Mouse (Mus musculus) erythroblast, embryonic 14.5 days (primary cell): ENCODE measurements around the gene Cyp2u1. TPM values are rescaled to one million over a fixed set of nuclear protein-coding genes. Genes with fewer than 3 reads are reported as not detected.

Experiments
- H3K27me3 ChIP-seq: 2 replicates; pipeline ENCODE4 v1.6.1; 2012; ENCODE audit warnings: inconsistent platforms; ENCODE audit not compliant: control insufficient read depth
- H3K36me3 ChIP-seq: 2 replicates; pipeline ENCODE4 v1.6.1; 2012; ENCODE audit warnings: mild to moderate bottlenecking, inconsistent platforms; ENCODE audit not compliant: control insufficient read depth
- H3K4me1 ChIP-seq: 2 replicates; pipeline ENCODE4 v1.6.1; 2012; ENCODE audit warnings: inconsistent platforms; ENCODE audit not compliant: control insufficient read depth
- H3K4me3 ChIP-seq: replicated peaks from 2 replicates; pipeline ENCODE3; 2012; ENCODE audit warnings: moderate library complexity, mild to moderate bottlenecking, inconsistent platforms
- H3K9me3 ChIP-seq: 2 replicates; pipeline ENCODE4 v1.6.1; 2012; ENCODE audit warnings: low read length, inconsistent platforms, mixed read lengths; ENCODE audit not compliant: control insufficient read depth
- GATA1 ChIP-seq: IDR thresholded peaks from 2 replicates; pipeline ENCODE4 v1.6.1; 2012; ENCODE audit warnings: low read length, inconsistent platforms, mixed read lengths
- TAL1 ChIP-seq: IDR thresholded peaks from 3 replicates; pipeline ENCODE4 v1.6.1; 2012; ENCODE audit warnings: low read length, inconsistent platforms, mixed read lengths
- polyA plus RNA-seq: library from polyadenylated mRNA; stranded (reverse); fragments of >175 nt; gene quantifications from 2 replicates; pipeline ENCODE4 v1.2.3, GENCODE M21; 2012

Gene Cyp2u1
- polyA plus RNA-seq, 1 experiment = not detected

DNA sequence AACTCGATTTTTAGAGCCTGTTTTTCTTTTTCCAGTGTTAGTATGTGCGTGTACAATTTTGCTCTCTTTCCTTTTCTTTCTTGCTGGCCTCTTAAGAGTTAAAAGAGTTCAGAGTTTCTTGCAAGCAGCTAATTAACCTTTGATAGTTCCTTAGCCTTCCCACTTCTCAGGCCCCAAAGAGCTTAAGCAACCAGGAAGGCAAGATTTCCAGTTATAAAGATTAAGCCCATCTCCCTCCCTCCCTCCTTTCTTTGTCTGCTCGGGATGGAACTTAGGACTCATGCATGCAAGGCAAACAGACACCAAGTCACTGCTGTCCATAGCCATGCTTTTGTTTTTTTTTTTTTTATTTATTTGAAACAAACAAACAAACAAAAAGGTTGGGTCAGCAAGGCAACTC, 10.1 kb downstream of the Cyp2u1 start:
- TF ChIP-seq GATA1 (no peak), TAL1 (no peak)
- H3K4me1 ChIP-seq = no peaks in the 10 kb centered on the region
- H3K4me3 ChIP-seq = no peak overlapping the region
- no peaks in the 10 kb centered on the region for H3K27me3 ChIP-seq
- peaks cover 2% of the 10 kb centered on the region; the same call in 1 of the 2 replicates for H3K9me3 ChIP-seq
- H3K36me3 ChIP-seq = no peaks in the 10 kb centered on the region

- peaks cover 2% of the 10 kb centered on the region; the same call in 1 of the 2 replicates for H3K9me3 ChIP-seq
- H3K4me1 ChIP-seq = no peaks in the 10 kb centered on the region
- H3K36me3 ChIP-seq = no peaks in the 10 kb centered on the region
- TF ChIP-seq GATA1 = no peak
- no peak for TF ChIP-seq TAL1
- no peak overlapping the region for H3K4me3 ChIP-seq
- no peaks in the 10 kb centered on the region for H3K27me3 ChIP-seq
Observed at GRCm38 (mm10) chr3:131292349-131292748, 10.7 kb downstream of the Cyp2u1 start.

- Histone ChIP-seq H3K9me3 (peaks cover 2% of the 10 kb centered on the region; the same call in 1 of the 2 replicates), H3K4me3 (no peak overlapping the region), H3K27me3 (no peaks in the 10 kb centered on the region), H3K4me1 (no peaks in the 10 kb centered on the region), H3K36me3 (no peaks in the 10 kb centered on the region)
- no peak for TF ChIP-seq GATA1
- no peak for TF ChIP-seq TAL1
Observed at GRCm38 (mm10) chr3:131291890-131292289, 11.1 kb downstream of the Cyp2u1 start.

DNA sequence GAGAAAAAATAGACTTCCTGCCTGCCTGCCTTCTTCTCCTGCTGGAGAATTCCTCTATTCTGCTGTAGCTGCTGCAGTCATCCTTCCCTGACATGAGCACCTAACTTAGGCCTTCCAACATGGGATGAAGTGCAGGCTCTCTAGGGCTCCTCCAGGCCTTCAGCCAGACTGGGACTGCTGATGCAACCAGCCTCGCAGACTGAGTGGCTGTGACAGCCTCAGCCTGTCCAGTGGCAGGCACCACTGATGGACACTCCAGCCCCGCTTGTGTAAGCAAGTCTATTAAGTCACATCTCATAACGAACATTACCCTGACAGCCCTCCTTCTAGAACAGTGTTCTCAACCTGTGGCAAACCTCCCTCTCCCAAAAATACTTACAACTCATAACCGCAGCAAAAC, 28.9 kb downstream of the Cyp2u1 start:
- peaks cover 16% of the 10 kb centered on the region for H3K9me3 ChIP-seq
- no peak for TF ChIP-seq GATA1
- TF ChIP-seq TAL1 = no peak
- H3K4me3 ChIP-seq = no peak overlapping the region
- no peaks in the 10 kb centered on the region for H3K36me3 ChIP-seq
- H3K27me3 ChIP-seq = no peaks in the 10 kb centered on the region
- H3K4me1 ChIP-seq = peaks cover 19% of the 10 kb centered on the region

DNA sequence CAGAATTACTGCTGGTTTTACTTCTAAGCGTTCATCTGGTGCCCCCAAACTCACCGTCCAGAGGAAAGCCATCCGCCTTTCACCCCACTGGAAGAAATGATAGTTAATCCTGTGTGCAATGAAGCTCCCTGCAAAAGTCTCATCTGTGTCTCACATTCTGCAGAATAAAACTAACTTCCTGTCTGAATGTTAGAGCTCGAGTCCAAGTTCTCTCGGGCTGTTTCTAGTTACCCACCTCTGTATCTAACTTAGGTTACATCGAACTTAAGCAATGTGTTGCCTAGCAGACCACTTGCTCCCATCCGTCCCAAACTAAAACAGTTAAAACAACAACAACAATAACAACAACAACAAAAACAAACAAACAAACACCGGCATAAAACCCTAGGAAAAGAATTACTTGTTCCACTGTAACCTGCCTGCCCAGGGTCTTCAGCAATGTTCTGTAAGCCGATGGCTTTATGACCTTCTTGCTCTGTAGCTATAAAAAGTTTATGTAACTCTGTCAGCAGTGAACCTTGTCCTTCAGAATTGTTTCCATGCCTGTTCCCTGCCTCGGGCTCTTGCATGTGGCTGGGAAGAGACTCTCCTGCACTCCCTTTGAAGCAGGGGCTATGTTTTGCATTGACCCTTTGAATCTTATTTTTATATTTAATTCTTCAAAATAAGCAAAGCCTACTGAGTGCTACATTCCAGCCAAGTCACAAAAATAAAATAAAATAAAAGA, 30.5 kb downstream of the Cyp2u1 start:
- H3K27me3 ChIP-seq = no peaks in the 10 kb centered on the region
- no peaks in the 10 kb centered on the region for H3K36me3 ChIP-seq
- H3K4me3 ChIP-seq = peak overlapping the region; percentile 72
- TF ChIP-seq GATA1 (no peak), TAL1 (no peak)
- peaks cover 5% of the 10 kb centered on the region; the same call in 1 of the 2 replicates for H3K9me3 ChIP-seq
- peaks cover 19% of the 10 kb centered on the region for H3K4me1 ChIP-seq

DNA sequence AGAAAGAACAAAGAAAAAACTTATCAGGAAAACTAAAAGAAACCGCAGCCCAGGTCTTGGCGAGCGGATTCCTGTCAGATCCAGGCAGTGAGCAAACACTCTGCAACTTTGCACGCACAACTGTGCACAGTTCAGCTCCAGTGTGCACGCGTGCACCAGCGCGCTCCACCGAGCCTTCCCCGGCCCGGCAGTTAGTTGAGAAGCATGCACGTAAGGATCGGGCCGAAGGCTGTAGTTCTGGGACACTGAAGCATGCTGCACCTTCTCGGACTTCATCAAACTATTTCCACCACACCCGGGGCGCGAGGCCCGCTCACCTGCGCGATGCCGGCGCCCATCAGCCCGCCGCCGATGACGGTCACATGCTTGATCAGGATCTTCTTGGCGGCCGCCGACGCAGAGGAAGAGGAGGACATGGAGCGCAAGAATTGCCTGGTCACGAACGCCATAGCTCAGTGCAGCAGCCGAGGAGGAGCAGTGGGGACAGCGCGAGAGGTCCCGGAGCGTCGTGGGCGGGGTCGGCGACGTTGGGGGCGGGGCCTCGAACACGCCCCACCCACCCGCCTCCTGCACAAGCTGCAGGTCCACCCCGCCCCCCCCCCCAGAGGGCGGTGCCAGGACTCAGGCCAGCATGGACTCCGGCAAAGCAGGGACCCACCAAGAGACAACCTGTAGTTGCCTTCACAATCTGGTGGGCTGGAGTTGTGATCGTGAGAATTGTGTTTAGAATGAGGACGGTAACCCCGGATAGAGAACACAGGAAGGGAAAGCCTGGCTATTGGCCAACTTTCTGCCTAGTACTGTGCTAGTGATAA, 31.3 kb downstream of the Cyp2u1 start, which contains the start of gene Hadh:
Gene Hadh, minus strand, starts transcription at position 543 of the 815 bp plus-strand sequence.
- no peak for TF ChIP-seq TAL1
- no peak for TF ChIP-seq GATA1
- Histone ChIP-seq H3K9me3 (peaks cover 5% of the 10 kb centered on the region; the same call in 1 of the 2 replicates), H3K36me3 (no peaks in the 10 kb centered on the region)

GRCm38 (mm10) chr3:131271157-131271556, 31.9 kb downstream of the Cyp2u1 start:
- Histone ChIP-seq H3K9me3 (peaks cover 5% of the 10 kb centered on the region; the same call in 1 of the 2 replicates), H3K4me1 (peaks cover 19% of the 10 kb centered on the region), H3K36me3 (no peaks in the 10 kb centered on the region), H3K4me3 (peak overlapping the region; percentile 72), H3K27me3 (no peaks in the 10 kb centered on the region)
- TF ChIP-seq GATA1 (no peak), TAL1 (no peak)

More for the DNA sequence above, 31.3 kb downstream of the Cyp2u1 start, which contains the start of gene Hadh:
- Histone ChIP-seq H3K4me1 (peaks cover 19% of the 10 kb centered on the region), H3K4me3 (peak within 1 kb of the TSS; percentile 72), H3K27me3 (no peaks in the 10 kb centered on the region)

- TF ChIP-seq TAL1 = no peak
- Histone ChIP-seq H3K4me3 (no peak overlapping the region), H3K4me1 (peaks cover 19% of the 10 kb centered on the region), H3K36me3 (no peaks in the 10 kb centered on the region), H3K27me3 (no peaks in the 10 kb centered on the region), H3K9me3 (0 out of 2 replicates have a peak, but pooled peaks cover under 1% of the 10 kb centered on the region)
Observed at GRCm38 (mm10) chr3:131270381-131270780, 32.6 kb downstream of the Cyp2u1 start.
